Mouse (Mus musculus): ENCODE data around the gene Hip1.

- TF ChIP-seq CTCF (IDR thresholded peaks at IDR 0.05; ENCODE audit: low read depth), result no peak
- TF ChIP-seq EP300 (IDR thresholded peaks at IDR 0.05; ENCODE audit: low read depth), result no peak
These were observed 90.7 kb downstream of the Hip1 start for GRCm38 (mm10) chr5:135454256-135454655.

Measured in heart, postnatal 0 days (tissue).